Mouse (Mus musculus) subcutaneous adipose tissue, adult 2 months (tissue): ENCODE results near the gene Olfr74. TPM values are rescaled to one million over a fixed set of nuclear protein-coding genes. Genes with fewer than 3 reads are reported as not detected.

Experiments
- polyA plus RNA-seq: library from polyadenylated mRNA; depleted of rRNA; stranded (reverse); fragments of >200 nt; gene quantifications from 2 replicates; pipeline ENCODE4 v1.2.3, GENCODE M21; 2012; ENCODE audit warnings: low replicate concordance; rRNA removed

The Olfr74 gene
- polyA plus RNA-seq = not detected in 2 replicates

DNA sequence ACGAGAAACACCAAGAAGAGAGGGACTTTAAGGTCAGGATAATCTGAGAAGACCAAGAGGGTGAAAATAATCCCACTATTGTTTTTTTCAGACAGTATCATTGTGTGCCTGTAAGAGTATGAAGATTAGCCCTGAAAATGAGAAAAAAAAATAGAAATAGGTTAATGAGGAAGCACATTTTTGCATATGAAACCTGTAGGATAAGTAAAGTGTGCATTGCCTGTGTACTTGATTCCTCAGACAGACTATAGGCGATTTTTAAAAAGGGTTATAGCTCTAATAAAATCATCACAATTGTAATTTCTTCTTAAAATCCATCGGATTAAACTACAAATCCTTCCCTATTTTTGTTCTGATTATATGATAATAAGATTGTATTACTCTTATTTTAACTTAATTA lies at the start of gene Olfr74:
Gene Olfr74 (minus strand): TSS at position 101 of the 400 bp plus-strand sequence.

GRCm38 (mm10) chr2:88022474-88022873 lies 48.0 kb upstream of the Olfr74 start, which contains the start of gene Olfr1161:
Gene Olfr1161 (plus strand): TSS chr2:88022774.

DNA sequence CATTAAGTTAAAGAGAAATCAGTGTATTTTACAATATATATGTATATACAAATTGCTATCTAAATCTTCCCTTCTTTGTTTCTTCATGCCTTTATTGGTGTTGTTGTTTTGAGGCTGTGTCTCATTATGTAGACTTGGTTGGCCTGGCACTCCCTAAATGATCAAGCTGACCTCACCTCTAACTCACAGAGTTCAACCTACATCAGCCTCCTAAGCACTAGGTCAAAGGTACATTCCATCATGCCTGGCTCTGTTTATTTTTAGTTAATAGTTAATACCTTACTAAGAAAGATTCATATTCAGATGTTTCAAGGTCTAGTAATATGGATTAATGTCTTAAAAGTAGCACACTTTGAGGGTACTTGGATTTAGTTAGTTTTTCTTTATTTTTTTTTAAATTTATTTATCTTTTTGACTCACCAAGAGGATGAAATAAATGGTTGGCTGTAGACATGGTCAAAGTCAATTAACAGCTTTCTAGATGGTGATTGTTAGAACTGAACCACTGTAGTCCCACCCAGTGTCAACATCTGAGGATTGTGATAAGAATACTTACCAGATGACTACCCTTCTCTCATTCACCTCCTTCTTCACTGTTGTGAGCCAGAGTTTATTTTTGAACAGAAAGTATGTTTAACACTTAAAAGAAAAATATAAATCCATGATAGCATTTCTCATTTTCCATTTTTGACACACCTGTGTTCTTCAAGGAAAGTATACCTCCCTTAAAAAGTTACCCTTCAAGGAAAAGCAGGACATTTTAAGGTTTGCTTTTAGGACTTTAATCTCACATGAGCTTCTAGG lies 33.3 kb upstream of the Olfr74 start, which contains the start of gene Olfr1160:
Gene Olfr1160 (minus strand): TSS at position 754 of the 804 bp plus-strand sequence.

GRCm38 (mm10) chr2:87989813-87990212 lies 15.3 kb upstream of the Olfr74 start, which contains the start of gene Olfr1158:
Gene Olfr1158 (plus strand): TSS chr2:87990113.

GRCm38 (mm10) chr2:87968199-87968598 lies 6.3 kb downstream of the Olfr74 start, which contains the start of gene Olfr1157:
Gene Olfr1157 (minus strand): TSS chr2:87968299.

DNA sequence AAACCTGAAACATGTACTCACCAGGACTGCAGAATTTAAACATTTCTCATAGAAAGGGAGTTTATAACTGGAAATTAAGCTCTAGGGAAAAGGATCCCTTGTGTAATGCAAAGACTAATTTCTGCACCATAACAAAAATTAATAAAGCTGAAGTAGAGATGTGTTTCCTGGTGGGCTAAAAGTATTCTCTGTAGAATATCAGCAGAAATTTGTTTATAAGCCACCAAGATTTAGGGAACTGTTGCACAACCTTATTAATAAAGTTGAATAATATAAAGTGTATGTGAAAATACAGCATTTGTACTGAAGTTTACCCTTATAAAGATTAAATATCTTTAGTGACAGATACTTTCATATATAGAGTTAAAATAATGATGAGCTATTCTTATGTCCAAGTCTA lies 21.5 kb downstream of the Olfr74 start, which contains the start of gene Olfr1156:
Gene Olfr1156 (minus strand): TSS at position 101 of the 400 bp plus-strand sequence.

GRCm38 (mm10) chr2:87945037-87945436 lies 29.4 kb downstream of the Olfr74 start, which contains the start of gene Olfr1155:
Gene Olfr1155 (minus strand): TSS chr2:87945137.

Other genes starting within 250 kb of the Olfr74 start
- gene Olfr1138, start 234.7 kb downstream of the Olfr74 start, polyA plus RNA-seq = not detected in 2 replicates
- gene Olfr1140, start 230.9 kb downstream of the Olfr74 start, polyA plus RNA-seq = not detected in 2 replicates
- gene Olfr1141, start 220.7 kb downstream of the Olfr74 start, polyA plus RNA-seq = not detected in 2 replicates
- not detected in 2 replicates for gene Olfr152, start 195.2 kb downstream of the Olfr74 start, polyA plus RNA-seq
- gene Olfr1143, start 174.1 kb downstream of the Olfr74 start, polyA plus RNA-seq = not detected in 2 replicates
- gene Olfr1145, start 164.8 kb downstream of the Olfr74 start, polyA plus RNA-seq = not detected in 2 replicates
- not detected in 2 replicates for gene Olfr1148, start 144.1 kb downstream of the Olfr74 start, polyA plus RNA-seq
- not detected in 2 replicates for gene Olfr1150-ps1, start 130.7 kb downstream of the Olfr74 start, polyA plus RNA-seq
- gene Olfr1151, start 118.8 kb downstream of the Olfr74 start, polyA plus RNA-seq = not detected in 2 replicates
- gene Olfr1152, start 108.2 kb downstream of the Olfr74 start, polyA plus RNA-seq = not detected in 2 replicates
- gene Olfr1153, start 79.7 kb downstream of the Olfr74 start, polyA plus RNA-seq = not detected in 2 replicates
- gene Olfr1154, start 69.5 kb downstream of the Olfr74 start, polyA plus RNA-seq = not detected in 2 replicates
- gene Olfr1155, start 29.5 kb downstream of the Olfr74 start, polyA plus RNA-seq = not detected in 2 replicates
- gene Olfr1156, start 21.6 kb downstream of the Olfr74 start, polyA plus RNA-seq = not detected in 2 replicates
- gene Olfr1157, start 6.4 kb downstream of the Olfr74 start, polyA plus RNA-seq = not detected in 2 replicates
- gene Olfr1158, start 15.4 kb upstream of the Olfr74 start, polyA plus RNA-seq = not detected in 2 replicates
- gene Olfr1160, start 33.6 kb upstream of the Olfr74 start, polyA plus RNA-seq = not detected in 2 replicates
- gene Olfr1161, start 48.1 kb upstream of the Olfr74 start, polyA plus RNA-seq = not detected in 2 replicates
- not detected in 2 replicates for gene Olfr73, start 63.0 kb upstream of the Olfr74 start, polyA plus RNA-seq
- not detected in 2 replicates for gene Olfr1162, start 76.5 kb upstream of the Olfr74 start, polyA plus RNA-seq
- not detected in 2 replicates for gene Olfr1163, start 97.2 kb upstream of the Olfr74 start, polyA plus RNA-seq
- gene Olfr1164, start 119.3 kb upstream of the Olfr74 start, polyA plus RNA-seq = not detected in 2 replicates
- not detected in 2 replicates for gene Olfr1166, start 153.6 kb upstream of the Olfr74 start, polyA plus RNA-seq
- not detected in 2 replicates for gene Olfr1167, start 180.5 kb upstream of the Olfr74 start, polyA plus RNA-seq
- gene Olfr1168, start 207.2 kb upstream of the Olfr74 start, polyA plus RNA-seq = not detected in 2 replicates